Mouse (Mus musculus) ES-Bruce4 (cell line): ENCODE data around the gene Slc37a1. TPM values are rescaled to one million over a fixed set of nuclear protein-coding genes. Genes with fewer than 3 reads are reported as not detected.

Experiments
- H3K27ac ChIP-seq: 2 replicates; pipeline ENCODE4 v1.5.1; 2012; ENCODE audit warnings: low read length, inconsistent platforms; ENCODE audit not compliant: insufficient read depth
- H3K27me3 ChIP-seq: 2 replicates; pipeline ENCODE4 v1.6.1; 2012; ENCODE audit warnings: mild to moderate bottlenecking, low read length, inconsistent platforms; ENCODE audit not compliant: control insufficient read depth, poor library complexity, insufficient read depth, severe bottlenecking
- H3K36me3 ChIP-seq: 2 replicates; pipeline ENCODE4 v1.6.1; 2012; ENCODE audit warnings: inconsistent platforms, mild to moderate bottlenecking, low read length, moderate library complexity; ENCODE audit not compliant: control insufficient read depth, poor library complexity, insufficient read depth, severe bottlenecking
- H3K4me1 ChIP-seq: one replicate; pipeline ENCODE4 v1.8.1; 2011; ENCODE audit warnings: low read length; ENCODE audit not compliant: control insufficient read depth, insufficient read depth
- H3K4me3 ChIP-seq: 2 replicates; pipeline ENCODE4 v1.5.1; 2011; ENCODE audit warnings: low read depth, mild to moderate bottlenecking, low read length
- H3K9ac ChIP-seq: 2 replicates; pipeline ENCODE4 v1.6.1; 2012; ENCODE audit warnings: low read depth, mild to moderate bottlenecking, inconsistent platforms; ENCODE audit not compliant: poor library complexity, severe bottlenecking
- H3K9me3 ChIP-seq: replicated peaks from 2 replicates; pipeline ENCODE4 v1.6.1; 2012; ENCODE audit warnings: mild to moderate bottlenecking, low read length, inconsistent platforms; ENCODE audit not compliant: control insufficient read depth, poor library complexity, insufficient read depth, severe bottlenecking
- CTCF ChIP-seq: IDR thresholded peaks from one replicate; pipeline ENCODE4 v1.8.1; 2011; ENCODE audit warnings: low read depth, low read length
- EP300 ChIP-seq: IDR thresholded peaks from 2 replicates; pipeline ENCODE4 v1.6.1; 2011; ENCODE audit warnings: low read depth, low read length; ENCODE audit not compliant: insufficient read depth
- POLR2A ChIP-seq: IDR thresholded peaks from one replicate; pipeline ENCODE4 v1.8.1; 2011; ENCODE audit warnings: low read length; ENCODE audit not compliant: insufficient read depth
- polyA plus RNA-seq: library from polyadenylated mRNA; stranded (reverse); fragments of >200 nt; gene quantifications from 2 replicates; pipeline ENCODE4 v1.2.4, GENCODE M21; 2011; ENCODE audit warnings: low read depth; ENCODE audit not compliant: missing spikeins, insufficient read depth, insufficient read length

The Slc37a1 gene
- polyA plus RNA-seq, 1 experiment: 13.4 TPM

- Histone ChIP-seq H3K27ac (no peak overlapping the region), H3K4me3 (peak overlapping the region; percentile 79), H3K9me3 (no peaks in the 10 kb centered on the region), H3K4me1 (no peaks in the 10 kb centered on the region), H3K9ac (peak overlapping the region; percentile 76), H3K27me3 (no peaks in the 10 kb centered on the region), H3K36me3 (no peaks in the 10 kb centered on the region)
- no peak for TF ChIP-seq CTCF
- TF ChIP-seq POLR2A: no peak
- no peak for TF ChIP-seq EP300
These were observed 100.2 kb downstream of the Slc37a1 start for GRCm38 (mm10) chr17:31386766-31387275.

GRCm38 (mm10) chr17:31389432-31390050 is 102.9 kb downstream of the Slc37a1 start:
- Histone ChIP-seq H3K27ac (no peak overlapping the region), H3K9ac (no peak overlapping the region), H3K27me3 (no peaks in the 10 kb centered on the region), H3K36me3 (no peaks in the 10 kb centered on the region), H3K4me3 (no peak overlapping the region), H3K4me1 (no peaks in the 10 kb centered on the region), H3K9me3 (no peaks in the 10 kb centered on the region)
- no peak for TF ChIP-seq CTCF
- no peak for TF ChIP-seq EP300
- TF ChIP-seq POLR2A: no peak

DNA sequence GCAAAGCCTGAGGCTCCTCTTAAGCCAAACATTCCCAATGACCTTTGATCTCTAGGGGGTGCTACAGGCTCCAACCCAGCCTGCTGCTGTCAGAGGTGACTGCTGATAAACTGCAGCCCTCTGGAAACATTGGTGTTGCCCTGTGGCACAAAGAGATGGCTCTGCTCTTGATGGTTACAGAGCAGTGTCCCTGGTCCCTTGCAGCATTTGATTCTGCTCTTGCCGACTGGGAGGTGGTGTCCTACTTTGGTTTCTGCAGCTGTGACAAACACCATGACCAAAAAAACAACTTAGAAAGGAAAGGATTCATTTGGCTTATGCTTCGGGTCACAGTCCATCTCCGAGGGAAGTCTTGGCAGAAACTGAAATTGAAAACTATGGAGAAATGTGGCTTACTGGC is 104.9 kb downstream of the Slc37a1 start:
- H3K4me3 ChIP-seq: no peak overlapping the region
- no peaks in the 10 kb centered on the region for H3K9me3 ChIP-seq
- H3K4me1 ChIP-seq: no peaks in the 10 kb centered on the region
- H3K27me3 ChIP-seq: no peaks in the 10 kb centered on the region
- no peak overlapping the region for H3K27ac ChIP-seq
- H3K9ac ChIP-seq: no peak overlapping the region
- TF ChIP-seq CTCF (peak; percentile 34), EP300 (no peak)
- H3K36me3 ChIP-seq: no peaks in the 10 kb centered on the region

- H3K9ac ChIP-seq: no peak overlapping the region
- no peaks in the 10 kb centered on the region for H3K27me3 ChIP-seq
- H3K4me3 ChIP-seq: no peak overlapping the region
- H3K27ac ChIP-seq: no peak overlapping the region
- H3K36me3 ChIP-seq: no peaks in the 10 kb centered on the region
- H3K4me1 ChIP-seq: no peaks in the 10 kb centered on the region
- H3K9me3 ChIP-seq: no peaks in the 10 kb centered on the region
- TF ChIP-seq CTCF: no peak
- no peak for TF ChIP-seq EP300
- TF ChIP-seq POLR2A: no peak
These were observed 105.4 kb downstream of the Slc37a1 start for GRCm38 (mm10) chr17:31392041-31392440.

DNA sequence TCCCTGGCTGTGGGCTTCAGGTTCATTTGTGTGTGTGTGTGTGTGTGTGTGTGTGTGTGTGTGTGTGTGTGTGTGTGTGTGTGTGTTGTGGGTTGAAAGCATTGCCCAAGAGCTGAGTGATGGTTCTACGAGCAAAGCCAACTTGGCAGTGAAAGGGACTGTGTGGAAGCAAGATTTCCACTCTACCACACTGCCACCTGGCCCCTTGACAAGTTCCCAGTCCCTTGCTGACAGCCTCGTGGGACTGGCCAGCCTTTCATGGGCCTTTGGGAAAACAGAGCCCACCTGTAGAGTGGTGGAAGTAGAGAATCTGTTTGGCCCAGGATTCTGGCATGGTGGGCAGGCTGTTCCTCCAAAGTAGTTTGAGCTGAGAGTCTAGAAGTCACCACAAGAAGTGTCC is 107.2 kb downstream of the Slc37a1 start:
- no peaks in the 10 kb centered on the region for H3K36me3 ChIP-seq
- H3K27me3 ChIP-seq: no peaks in the 10 kb centered on the region
- no peak for TF ChIP-seq CTCF
- TF ChIP-seq EP300: no peak
- TF ChIP-seq POLR2A: no peak
- no peak overlapping the region for H3K4me3 ChIP-seq
- no peak overlapping the region for H3K9ac ChIP-seq
- no peak overlapping the region for H3K27ac ChIP-seq
- H3K9me3 ChIP-seq: no peaks in the 10 kb centered on the region
- H3K4me1 ChIP-seq: no peaks in the 10 kb centered on the region

DNA sequence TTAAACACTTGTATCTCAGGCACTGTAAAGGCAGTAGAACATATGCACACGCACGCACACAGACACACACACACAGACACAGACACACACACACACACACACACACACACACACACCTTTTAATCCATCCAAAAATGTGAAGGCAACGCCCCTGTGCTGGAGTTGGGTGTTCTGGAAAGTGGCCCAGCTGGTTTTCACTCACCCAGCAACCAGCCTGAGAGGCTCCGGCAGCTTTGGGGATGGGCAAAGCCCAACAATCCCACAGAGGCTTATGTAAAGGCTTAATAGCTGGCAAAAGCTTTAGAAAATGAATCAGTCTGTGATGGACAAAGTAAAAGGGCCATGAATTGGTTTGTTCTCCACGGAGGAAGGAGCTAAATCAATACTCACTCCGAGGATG is 113.7 kb downstream of the Slc37a1 start:
- no peak overlapping the region for H3K4me3 ChIP-seq
- H3K9ac ChIP-seq: no peak overlapping the region
- no peaks in the 10 kb centered on the region for H3K36me3 ChIP-seq
- no peak overlapping the region for H3K27ac ChIP-seq
- peaks cover 2% of the 10 kb centered on the region for H3K4me1 ChIP-seq
- no peaks in the 10 kb centered on the region for H3K27me3 ChIP-seq
- H3K9me3 ChIP-seq: no peaks in the 10 kb centered on the region
- no peak for TF ChIP-seq POLR2A

Other genes starting within 250 kb of the Slc37a1 start
- gene Abcg1, start 229.1 kb upstream of the Slc37a1 start, polyA plus RNA-seq: 8.4 and 11.7 TPM in 2 replicates
- gene Tff3, start 157.1 kb upstream of the Slc37a1 start, polyA plus RNA-seq: not detected in 2 replicates
- gene Tff2, start 142.5 kb upstream of the Slc37a1 start, polyA plus RNA-seq: not detected in 2 replicates
- gene Tff1, start 121.5 kb upstream of the Slc37a1 start, polyA plus RNA-seq: not detected in 2 replicates
- 0.24 TPM in 1 of 2 replicates, not detected in the other for gene Tmprss3, start 87.8 kb upstream of the Slc37a1 start, polyA plus RNA-seq
- 3.5 and 4.4 TPM in 2 replicates for gene Ubash3a, start 78.9 kb upstream of the Slc37a1 start, polyA plus RNA-seq
- gene Rsph1, start 9.4 kb upstream of the Slc37a1 start, polyA plus RNA-seq: 11.3 and 11.5 TPM in 2 replicates
- 11.0 and 12.1 TPM in 2 replicates for gene Pde9a, start 99.4 kb downstream of the Slc37a1 start, polyA plus RNA-seq
- gene Wdr4, start 233.2 kb downstream of the Slc37a1 start, polyA plus RNA-seq: 24.0 and 25.0 TPM in 2 replicates
- 116 and 122 TPM in 2 replicates for gene Ndufv3, start 233.3 kb downstream of the Slc37a1 start, polyA plus RNA-seq